Mouse (Mus musculus) forebrain, embryonic 16.5 days (tissue): ENCODE measurements around the gene Pxylp1. TPM values are rescaled to one million over a fixed set of nuclear protein-coding genes. Genes with fewer than 3 reads are reported as not detected.
A peak's percentile ranks its signal among the peaks of the same experiment; 100 is the strongest.

Experiments
- ATAC-seq: fragments of 200-750 bp; cut with Nextera tagmentation; 2 replicates; pipeline ENCODE4 v1.8.0; 2017; ENCODE audit warnings: mild to moderate bottlenecking, moderate library complexity
- H3K27ac ChIP-seq: fragments of 300-500 bp; sonication (generic); 2 replicates; pipeline ENCODE4 v1.5.1; 2014; ENCODE audit warnings: low read length, control low read depth
- H3K27me3 ChIP-seq: fragments of 300-500 bp; sonication (generic); replicated peaks from 2 replicates; pipeline ENCODE4 v1.6.1; 2014; ENCODE audit warnings: low read length; ENCODE audit not compliant: control insufficient read depth, insufficient read depth
- H3K36me3 ChIP-seq: fragments of 300-500 bp; sonication (generic); 2 replicates; pipeline ENCODE4 v1.6.1; 2014; ENCODE audit not compliant: control insufficient read depth, insufficient read depth
- H3K4me1 ChIP-seq: fragments of 300-500 bp; sonication (generic); replicated peaks from 2 replicates; pipeline ENCODE4 v1.6.1; 2014; ENCODE audit warnings: low read length; ENCODE audit not compliant: control insufficient read depth, insufficient read depth
- H3K4me2 ChIP-seq: fragments of 300-500 bp; sonication (generic); 2 replicates; pipeline ENCODE4 v1.6.1; 2014; ENCODE audit warnings: mild to moderate bottlenecking, low read length, control low read depth
- H3K4me3 ChIP-seq: fragments of 300-500 bp; sonication (generic); replicated peaks from 2 replicates; pipeline ENCODE4 v1.5.1; 2014; ENCODE audit warnings: mild to moderate bottlenecking, low read length, control low read depth
- H3K9ac ChIP-seq: fragments of 300-500 bp; sonication (generic); replicated peaks from 2 replicates; pipeline ENCODE4 v1.6.1; 2014; ENCODE audit warnings: low read depth, low read length, control low read depth
- H3K9me3 ChIP-seq: fragments of 300-500 bp; sonication (generic); 2 replicates; pipeline ENCODE4 v1.6.1; 2016; ENCODE audit warnings: low read length; ENCODE audit not compliant: control insufficient read depth
- WGBS: fragments of 180-500 bp; shearing (Covaris S2); extraction: QIAGEN DNeasy Blood & Tissue Kit; methylation state at CpG from one replicate; pipeline ENCODE4 v1.1.7; 2014; 5-methylcytosine and 5-hydroxymethylcytosine counted together
- polyA plus RNA-seq: library from polyadenylated mRNA; unstranded; fragments of >200 nt; fragmentation: Nextera tagmentation; extraction: Ambion mirVana; gene quantifications from 2 replicates; pipeline ENCODE4 v1.2.1, GENCODE M21; 2015

Pxylp1 gene
- polyA plus RNA-seq, 1 experiment from 2014 or later, result 33.3 TPM

DNA sequence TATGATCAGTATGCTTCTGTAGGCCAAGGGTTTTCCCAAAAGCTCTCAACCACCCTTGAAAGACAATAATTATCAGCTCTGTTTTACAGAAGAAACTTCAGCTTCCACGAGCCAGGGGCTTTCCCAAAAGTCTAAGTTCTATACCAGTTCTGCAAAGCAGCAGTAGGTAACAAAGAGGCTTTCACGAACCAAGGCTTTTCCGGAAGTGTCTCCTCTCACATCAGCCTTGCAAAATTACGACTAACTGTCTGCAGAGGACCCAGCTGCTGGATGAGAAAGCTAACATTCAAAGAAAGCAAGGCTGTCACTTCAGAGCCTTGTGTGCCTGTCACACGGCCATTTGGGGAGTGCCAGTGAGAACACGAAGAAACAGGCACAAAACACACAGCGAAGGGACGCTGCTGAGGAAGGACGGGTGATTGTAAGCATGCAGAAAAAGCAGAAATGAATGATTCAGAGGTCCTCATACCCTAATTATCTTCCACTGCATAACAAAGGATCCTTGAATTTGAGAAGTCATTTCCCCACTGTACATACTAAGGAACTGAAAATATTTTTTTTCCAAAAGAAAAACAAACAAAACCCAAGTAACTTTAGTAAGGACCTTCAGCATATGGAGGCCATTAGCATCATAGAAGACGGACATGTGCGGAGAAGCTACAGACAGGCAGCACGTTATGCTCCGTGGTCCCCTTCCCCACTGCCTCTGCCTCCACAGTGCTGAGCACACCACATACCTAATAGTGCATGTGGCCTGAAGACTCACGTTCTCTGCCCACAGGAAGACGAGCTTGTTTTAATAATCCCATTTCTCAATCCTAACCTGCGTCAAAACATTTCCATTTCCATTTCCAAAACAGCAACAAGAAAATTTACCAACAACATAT, 38.9 kb downstream of the Pxylp1 start:
- Histone ChIP-seq H3K9ac (no peak overlapping the region), H3K36me3 (no peaks in the 10 kb centered on the region), H3K4me3 (no peak overlapping the region), H3K4me1 (peaks cover 3% of the 10 kb centered on the region), H3K9me3 (no peaks in the 10 kb centered on the region), H3K27ac (0 out of 2 replicates have a peak overlapping the region, but pooled peaks have one; percentile 8), H3K4me2 (no peak overlapping the region), H3K27me3 (no peaks in the 10 kb centered on the region)
- ATAC-seq, result no peak
- 63% methylated on average over 16 of the region's 16 CpGs for WGBS

GRCm38 (mm10) chr9:96851634-96852033, 40.8 kb downstream of the Pxylp1 start:
- 70% methylated on average over 7 of the region's 7 CpGs for WGBS
- H3K4me3 ChIP-seq, result no peak overlapping the region
- no peak for ATAC-seq
- H3K36me3 ChIP-seq, result no peaks in the 10 kb centered on the region
- peaks cover 3% of the 10 kb centered on the region for H3K4me1 ChIP-seq
- H3K9me3 ChIP-seq, result no peaks in the 10 kb centered on the region
- no peak overlapping the region for H3K9ac ChIP-seq
- no peak overlapping the region for H3K27ac ChIP-seq
- no peak overlapping the region for H3K4me2 ChIP-seq
- H3K27me3 ChIP-seq, result no peaks in the 10 kb centered on the region

GRCm38 (mm10) chr9:96851036-96851435, 41.4 kb downstream of the Pxylp1 start:
- H3K27ac ChIP-seq, result no peak overlapping the region
- H3K27me3 ChIP-seq, result no peaks in the 10 kb centered on the region
- ATAC-seq, result no peak
- H3K4me3 ChIP-seq, result no peak overlapping the region
- H3K4me1 ChIP-seq, result peaks cover 3% of the 10 kb centered on the region
- no peak overlapping the region for H3K9ac ChIP-seq
- no peaks in the 10 kb centered on the region for H3K36me3 ChIP-seq
- no peaks in the 10 kb centered on the region for H3K9me3 ChIP-seq
- WGBS, result 85% methylated on average over 7 of the region's 7 CpGs
- no peak overlapping the region for H3K4me2 ChIP-seq

- no peaks in the 10 kb centered on the region for H3K27me3 ChIP-seq
- WGBS, result 74% methylated on average over 5 of the region's 5 CpGs
Observed at GRCm38 (mm10) chr9:96849012-96849411, 43.5 kb downstream of the Pxylp1 start.

DNA sequence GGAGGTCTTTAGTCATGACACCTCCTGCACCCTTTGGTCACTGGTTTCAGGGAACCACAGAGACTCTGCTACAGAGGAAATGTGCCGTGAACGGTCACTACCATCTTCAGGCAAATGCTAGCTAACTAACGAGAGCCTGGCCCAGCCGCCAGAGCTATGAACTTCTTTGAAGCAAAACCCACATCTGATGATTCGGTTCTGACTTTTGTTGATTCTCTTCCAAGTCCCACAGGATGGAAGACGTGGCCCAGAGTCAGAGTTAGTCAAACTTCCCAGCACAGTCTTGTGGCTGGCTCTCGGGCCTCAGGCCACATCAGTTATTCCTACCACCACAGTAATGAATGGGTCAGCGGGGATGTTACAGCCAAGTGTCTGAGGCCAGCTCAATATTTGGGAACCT, 46.1 kb downstream of the Pxylp1 start:
- ATAC-seq, result no peak
- Histone ChIP-seq H3K9me3 (no peaks in the 10 kb centered on the region), H3K4me3 (no peak overlapping the region), H3K27me3 (no peaks in the 10 kb centered on the region), H3K27ac (no peak overlapping the region), H3K36me3 (no peaks in the 10 kb centered on the region), H3K4me2 (no peak overlapping the region), H3K9ac (no peak overlapping the region), H3K4me1 (no peaks in the 10 kb centered on the region)
- 91% methylated on average over 8 of the region's 8 CpGs for WGBS

More at GRCm38 (mm10) chr9:96849012-96849411, 43.5 kb downstream of the Pxylp1 start:
- H3K4me3 ChIP-seq, result no peak overlapping the region
- no peaks in the 10 kb centered on the region for H3K36me3 ChIP-seq
- ATAC-seq, result no peak
- H3K4me2 ChIP-seq, result no peak overlapping the region
- peaks cover 3% of the 10 kb centered on the region for H3K4me1 ChIP-seq
- no peak overlapping the region for H3K27ac ChIP-seq
- no peaks in the 10 kb centered on the region for H3K9me3 ChIP-seq
- no peak overlapping the region for H3K9ac ChIP-seq

DNA sequence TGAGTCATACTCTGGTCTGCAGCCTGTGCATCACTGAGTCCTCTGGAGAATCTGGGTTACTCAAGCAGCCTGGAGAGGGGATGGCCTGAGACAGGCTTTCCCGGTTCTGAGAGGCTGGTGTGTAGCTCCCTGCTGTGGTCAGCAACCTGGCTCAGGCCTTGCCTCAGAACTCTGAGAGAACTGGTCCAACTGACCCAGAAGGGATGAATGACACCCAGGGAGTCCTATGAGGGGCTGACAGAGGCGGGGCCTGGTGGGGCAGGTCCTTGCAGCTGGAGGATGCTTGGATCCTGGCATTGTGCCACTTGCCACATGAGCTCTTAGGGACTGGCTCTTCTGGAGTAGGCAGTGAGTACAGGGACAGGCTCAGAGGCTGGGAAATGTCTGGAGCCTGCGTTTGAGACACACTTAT, 47.7 kb downstream of the Pxylp1 start:
- 48% methylated on average over 3 of the region's 3 CpGs for WGBS
- Histone ChIP-seq H3K4me1 (no peaks in the 10 kb centered on the region), H3K9ac (no peak overlapping the region), H3K4me3 (no peak overlapping the region), H3K4me2 (no peak overlapping the region), H3K36me3 (no peaks in the 10 kb centered on the region), H3K27me3 (no peaks in the 10 kb centered on the region), H3K27ac (no peak overlapping the region), H3K9me3 (no peaks in the 10 kb centered on the region)
- ATAC-seq, result peak; percentile 72

DNA sequence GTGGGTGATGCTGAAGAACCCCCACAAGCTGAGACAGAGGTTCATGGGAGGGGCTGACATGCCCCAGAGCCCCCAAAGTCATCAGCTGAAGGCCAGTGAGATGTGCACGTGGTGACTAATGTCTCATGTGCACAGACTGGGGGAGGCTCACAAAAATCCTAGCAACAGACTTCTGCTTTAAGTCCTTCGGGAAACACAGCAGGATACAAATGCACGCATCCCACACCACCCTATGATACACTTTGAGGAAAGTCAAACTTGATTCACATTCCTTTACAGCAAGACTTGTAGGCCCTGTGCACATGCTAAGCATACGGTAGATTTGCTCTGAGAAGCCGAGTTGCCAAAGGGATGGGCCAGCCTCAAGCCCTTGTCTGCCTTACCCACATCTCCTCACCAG, 53.1 kb downstream of the Pxylp1 start:
- Histone ChIP-seq H3K9me3 (no peaks in the 10 kb centered on the region), H3K4me2 (no peak overlapping the region), H3K27me3 (no peaks in the 10 kb centered on the region), H3K27ac (no peak overlapping the region), H3K36me3 (no peaks in the 10 kb centered on the region), H3K9ac (no peak overlapping the region), H3K4me3 (no peak overlapping the region), H3K4me1 (peaks cover 21% of the 10 kb centered on the region)
- 92% methylated on average over 5 of the region's 5 CpGs for WGBS
- ATAC-seq, result no peak; the same call in 1 of the 2 replicates

DNA sequence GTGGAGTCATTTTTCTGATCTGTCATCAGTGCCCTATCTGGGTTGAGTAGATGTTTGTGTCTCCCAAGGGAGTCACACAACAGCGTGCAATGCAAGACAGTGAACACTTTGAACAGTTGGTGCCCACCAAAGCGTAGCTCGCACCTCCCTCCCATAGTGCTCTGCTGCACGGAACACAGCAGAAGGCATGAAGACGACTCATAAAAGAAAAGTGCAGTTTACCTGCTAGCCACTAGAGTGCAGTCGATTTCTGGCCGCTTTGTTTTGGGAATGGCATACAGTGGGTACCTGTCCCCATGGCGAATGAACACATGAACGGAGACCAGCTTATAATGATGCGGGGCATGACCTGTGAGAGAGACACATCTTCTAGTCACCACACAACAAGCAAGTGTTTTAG, 53.6 kb downstream of the Pxylp1 start:
- Histone ChIP-seq H3K36me3 (no peaks in the 10 kb centered on the region), H3K27me3 (no peaks in the 10 kb centered on the region), H3K4me2 (no peak overlapping the region), H3K9me3 (no peaks in the 10 kb centered on the region), H3K4me1 (peaks cover 21% of the 10 kb centered on the region), H3K9ac (no peak overlapping the region), H3K4me3 (no peak overlapping the region), H3K27ac (no peak overlapping the region)
- ATAC-seq, result peak; percentile 60
- WGBS, result 36% methylated on average over 10 of the region's 10 CpGs

DNA sequence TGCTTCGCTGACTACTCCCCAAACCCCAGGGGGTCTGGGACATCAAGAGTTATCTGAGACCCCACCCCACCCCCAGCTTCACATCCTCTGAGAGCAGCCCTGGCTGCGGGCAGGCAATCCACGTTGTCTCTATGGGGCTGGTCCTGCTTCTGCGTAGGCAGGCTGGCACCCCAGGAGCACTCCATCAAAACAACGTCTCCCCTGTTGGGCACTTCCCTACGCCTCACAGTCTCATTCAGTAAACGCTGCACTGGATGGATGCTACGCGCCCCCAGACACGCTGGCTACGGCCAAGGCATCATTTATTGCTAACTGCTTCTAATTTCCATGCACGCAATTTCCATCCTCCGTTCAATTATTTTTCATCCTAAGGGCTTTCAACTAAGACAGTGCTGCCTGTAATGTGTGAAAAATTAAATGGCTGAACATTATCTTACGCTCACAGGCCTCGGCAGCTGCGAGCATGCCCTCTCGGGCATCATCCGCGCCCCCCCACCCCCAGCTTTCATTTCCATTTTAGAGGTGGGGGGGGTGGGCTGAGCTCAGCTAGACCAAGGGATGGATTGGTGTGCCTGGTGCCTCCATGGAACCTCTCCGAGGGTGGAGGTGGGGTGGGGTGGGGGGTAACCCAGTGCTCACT, 54.6 kb downstream of the Pxylp1 start:
- 31% methylated on average over 20 of the region's 20 CpGs for WGBS
- H3K9ac ChIP-seq, result no peak overlapping the region
- ATAC-seq, result peak; percentile 34; the same call in 1 of the 2 replicates
- peak overlapping the region; percentile 7; the same call in 1 of the 2 replicates for H3K4me2 ChIP-seq
- no peak overlapping the region for H3K4me3 ChIP-seq
- H3K4me1 ChIP-seq, result peaks cover 21% of the 10 kb centered on the region
- peak overlapping the region; percentile 31; the same call in 1 of the 2 replicates for H3K27ac ChIP-seq
- H3K36me3 ChIP-seq, result no peaks in the 10 kb centered on the region
- H3K27me3 ChIP-seq, result no peaks in the 10 kb centered on the region
- H3K9me3 ChIP-seq, result no peaks in the 10 kb centered on the region
